Mouse (Mus musculus): ENCODE data around the gene 4930453N24Rik. TPM values are rescaled to one million over a fixed set of nuclear protein-coding genes. Genes with fewer than 3 reads are reported as not detected.
A peak's percentile ranks its signal among the peaks of the same experiment; 100 is the strongest.

The 4930453N24Rik gene
- polyA plus RNA-seq, 1 experiment from 2014 or later, result 32.3 TPM

- Histone ChIP-seq H3K4me3 (ENCODE audit: low read depth, low read length) (peak overlapping the region; percentile 83; the same call in 1 of the 2 replicates), H3K9ac (ENCODE audit: low read length) (no peak overlapping the region; the same call in 1 of the 2 replicates), H3K4me1 (ENCODE audit: control insufficient read depth, insufficient read depth, low read length) (no peaks in the 10 kb centered on the region), H3K9me3 (ENCODE audit: control insufficient read depth, low read length) (no peaks in the 10 kb centered on the region), H3K27me3 (ENCODE audit: control insufficient read depth, insufficient read depth, low read length) (no peaks in the 10 kb centered on the region), H3K36me3 (ENCODE audit: control insufficient read depth, insufficient read depth, low read length) (no peaks in the 10 kb centered on the region), H3K4me2 (ENCODE audit: low read depth, severe bottlenecking) (no peak overlapping the region; the same call in 1 of the 2 replicates), H3K27ac (replicated peaks; ENCODE audit: low read depth, low read length) (no peak overlapping the region)
- no peak for ATAC-seq (ENCODE audit: insufficient number of reproducible peaks, low FRiP score, low TSS enrichment, low read depth)
- 91% methylated on average over 2 of the region's 2 CpGs for WGBS
- no peak for DNase-seq (ENCODE audit: low spot score)
Observed at GRCm38 (mm10) chr16:64771431-64771818, 464 bp upstream of the 4930453N24Rik start.

- H3K36me3 ChIP-seq (ENCODE audit: control insufficient read depth, insufficient read depth, low read length), result peaks cover 11% of the 10 kb centered on the region
- no peak for ATAC-seq (ENCODE audit: insufficient number of reproducible peaks, low FRiP score, low TSS enrichment, low read depth)
- H3K27me3 ChIP-seq (ENCODE audit: control insufficient read depth, insufficient read depth, low read length), result no peaks in the 10 kb centered on the region
- WGBS, result 97% methylated on average over 8 of the region's 8 CpGs
- no peak overlapping the region for H3K4me2 ChIP-seq (ENCODE audit: low read depth, severe bottlenecking)
- DNase-seq (ENCODE audit: low spot score), result no peak
- H3K27ac ChIP-seq (replicated peaks; ENCODE audit: low read depth, low read length), result no peak overlapping the region
- H3K9ac ChIP-seq (ENCODE audit: low read length), result no peak overlapping the region
- H3K9me3 ChIP-seq (ENCODE audit: control insufficient read depth, low read length), result peaks cover 5% of the 10 kb centered on the region; the same call in 1 of the 2 replicates
- no peaks in the 10 kb centered on the region for H3K4me1 ChIP-seq (ENCODE audit: control insufficient read depth, insufficient read depth, low read length)
- no peak overlapping the region for H3K4me3 ChIP-seq (ENCODE audit: low read depth, low read length)
Observed at GRCm38 (mm10) chr16:64766696-64767300, 4.2 kb downstream of the 4930453N24Rik start.

- 92% methylated on average over 1 of the region's 1 CpGs for WGBS
- no peaks in the 10 kb centered on the region for H3K27me3 ChIP-seq (ENCODE audit: control insufficient read depth, insufficient read depth, low read length)
- no peak overlapping the region for H3K9ac ChIP-seq (ENCODE audit: low read length)
- H3K4me1 ChIP-seq (ENCODE audit: control insufficient read depth, insufficient read depth, low read length), result no peaks in the 10 kb centered on the region
- H3K27ac ChIP-seq (replicated peaks; ENCODE audit: low read depth, low read length), result no peak overlapping the region
- H3K4me3 ChIP-seq (ENCODE audit: low read depth, low read length), result no peak overlapping the region
- H3K4me2 ChIP-seq (ENCODE audit: low read depth, severe bottlenecking), result no peak overlapping the region
- no peak for ATAC-seq (ENCODE audit: insufficient number of reproducible peaks, low FRiP score, low TSS enrichment, low read depth)
- peaks cover 5% of the 10 kb centered on the region; the same call in 1 of the 2 replicates for H3K9me3 ChIP-seq (ENCODE audit: control insufficient read depth, low read length)
- DNase-seq (ENCODE audit: low spot score), result no peak
- H3K36me3 ChIP-seq (ENCODE audit: control insufficient read depth, insufficient read depth, low read length), result peaks cover 11% of the 10 kb centered on the region
Observed at GRCm38 (mm10) chr16:64759245-64759626, 11.7 kb downstream of the 4930453N24Rik start.

- 88% methylated on average over 6 of the region's 6 CpGs for WGBS
- no peak for DNase-seq (ENCODE audit: low spot score)
- Histone ChIP-seq H3K4me1 (ENCODE audit: control insufficient read depth, insufficient read depth, low read length) (no peaks in the 10 kb centered on the region), H3K9me3 (ENCODE audit: control insufficient read depth, low read length) (peaks cover 5% of the 10 kb centered on the region; the same call in 1 of the 2 replicates), H3K27me3 (ENCODE audit: control insufficient read depth, insufficient read depth, low read length) (no peaks in the 10 kb centered on the region), H3K9ac (ENCODE audit: low read length) (no peak overlapping the region), H3K4me3 (ENCODE audit: low read depth, low read length) (no peak overlapping the region), H3K4me2 (ENCODE audit: low read depth, severe bottlenecking) (no peak overlapping the region), H3K27ac (replicated peaks; ENCODE audit: low read depth, low read length) (no peak overlapping the region), H3K36me3 (ENCODE audit: control insufficient read depth, insufficient read depth, low read length) (peaks cover 9% of the 10 kb centered on the region)
- no peak for ATAC-seq (ENCODE audit: insufficient number of reproducible peaks, low FRiP score, low TSS enrichment, low read depth)
Observed at GRCm38 (mm10) chr16:64758561-64759244, 12.3 kb downstream of the 4930453N24Rik start.

- peaks cover under 1% of the 10 kb centered on the region for H3K36me3 ChIP-seq (ENCODE audit: control insufficient read depth, insufficient read depth, low read length)
- no peak overlapping the region for H3K9ac ChIP-seq (ENCODE audit: low read length)
- no peaks in the 10 kb centered on the region for H3K27me3 ChIP-seq (ENCODE audit: control insufficient read depth, insufficient read depth, low read length)
- H3K4me2 ChIP-seq (ENCODE audit: low read depth, severe bottlenecking), result no peak overlapping the region
- WGBS, result 84% methylated on average over 7 of the region's 7 CpGs
- H3K4me3 ChIP-seq (ENCODE audit: low read depth, low read length), result no peak overlapping the region
- DNase-seq (ENCODE audit: low spot score) (no peak), ATAC-seq (ENCODE audit: insufficient number of reproducible peaks, low FRiP score, low TSS enrichment, low read depth) (no peak)
- no peak overlapping the region for H3K27ac ChIP-seq (replicated peaks; ENCODE audit: low read depth, low read length)
- no peaks in the 10 kb centered on the region for H3K4me1 ChIP-seq (ENCODE audit: control insufficient read depth, insufficient read depth, low read length)
- H3K9me3 ChIP-seq (ENCODE audit: control insufficient read depth, low read length), result peaks cover under 1% of the 10 kb centered on the region; the same call in 1 of the 2 replicates
Observed at GRCm38 (mm10) chr16:64757666-64758400, 13.1 kb downstream of the 4930453N24Rik start.

- Histone ChIP-seq H3K9me3 (ENCODE audit: control insufficient read depth, low read length) (no peaks in the 10 kb centered on the region), H3K9ac (ENCODE audit: low read length) (no peak overlapping the region), H3K27me3 (ENCODE audit: control insufficient read depth, insufficient read depth, low read length) (no peaks in the 10 kb centered on the region), H3K4me3 (ENCODE audit: low read depth, low read length) (no peak overlapping the region), H3K36me3 (ENCODE audit: control insufficient read depth, insufficient read depth, low read length) (no peaks in the 10 kb centered on the region), H3K4me1 (ENCODE audit: control insufficient read depth, insufficient read depth, low read length) (no peaks in the 10 kb centered on the region), H3K27ac (replicated peaks; ENCODE audit: low read depth, low read length) (no peak overlapping the region), H3K4me2 (ENCODE audit: low read depth, severe bottlenecking) (no peak overlapping the region)
- ATAC-seq (ENCODE audit: insufficient number of reproducible peaks, low FRiP score, low TSS enrichment, low read depth), result no peak
- 84% methylated on average over 6 of the region's 6 CpGs for WGBS
- no peak for DNase-seq (ENCODE audit: low spot score)
Observed at GRCm38 (mm10) chr16:64756321-64756720, 14.6 kb downstream of the 4930453N24Rik start.

GRCm38 (mm10) chr16:64754743-64755139, 16.2 kb downstream of the 4930453N24Rik start:
- H3K27me3 ChIP-seq (ENCODE audit: control insufficient read depth, insufficient read depth, low read length), result no peaks in the 10 kb centered on the region
- no peaks in the 10 kb centered on the region for H3K4me1 ChIP-seq (ENCODE audit: control insufficient read depth, insufficient read depth, low read length)
- ATAC-seq (ENCODE audit: insufficient number of reproducible peaks, low FRiP score, low TSS enrichment, low read depth) (no peak), DNase-seq (ENCODE audit: low spot score) (peak; percentile 45)
- H3K4me2 ChIP-seq (ENCODE audit: low read depth, severe bottlenecking), result no peak overlapping the region
- 42% methylated on average over 3 of the region's 3 CpGs for WGBS
- no peak overlapping the region for H3K27ac ChIP-seq (replicated peaks; ENCODE audit: low read depth, low read length)
- H3K9me3 ChIP-seq (ENCODE audit: control insufficient read depth, low read length), result no peaks in the 10 kb centered on the region
- H3K4me3 ChIP-seq (ENCODE audit: low read depth, low read length), result no peak overlapping the region
- H3K36me3 ChIP-seq (ENCODE audit: control insufficient read depth, insufficient read depth, low read length), result no peaks in the 10 kb centered on the region
- H3K9ac ChIP-seq (ENCODE audit: low read length), result no peak overlapping the region

- Histone ChIP-seq H3K9me3 (ENCODE audit: control insufficient read depth, low read length) (no peaks in the 10 kb centered on the region), H3K27me3 (ENCODE audit: control insufficient read depth, insufficient read depth, low read length) (no peaks in the 10 kb centered on the region), H3K9ac (ENCODE audit: low read length) (no peak overlapping the region), H3K4me2 (ENCODE audit: low read depth, severe bottlenecking) (no peak overlapping the region), H3K4me1 (ENCODE audit: control insufficient read depth, insufficient read depth, low read length) (no peaks in the 10 kb centered on the region), H3K4me3 (ENCODE audit: low read depth, low read length) (no peak overlapping the region), H3K36me3 (ENCODE audit: control insufficient read depth, insufficient read depth, low read length) (no peaks in the 10 kb centered on the region), H3K27ac (replicated peaks; ENCODE audit: low read depth, low read length) (no peak overlapping the region)
- ATAC-seq (ENCODE audit: insufficient number of reproducible peaks, low FRiP score, low TSS enrichment, low read depth) (no peak), DNase-seq (ENCODE audit: low spot score) (no peak)
- 63% methylated on average over 3 of the region's 3 CpGs for WGBS
Observed at GRCm38 (mm10) chr16:64753990-64754742, 16.8 kb downstream of the 4930453N24Rik start.

Data from limb, embryonic 11.5 days (tissue).